Mouse (Mus musculus): Measurements from ENCODE around the gene Oprm1. TPM values are rescaled to one million over a fixed set of nuclear protein-coding genes. Genes with fewer than 3 reads are reported as not detected.
"Not testable (repeated sequence)": the region's sequence is repeated elsewhere in the genome, so short reads cannot be mapped to it uniquely, and the experiment has no call there.

Oprm1 gene
- polyA plus RNA-seq, 1 experiment from 2014 or later, result 0.08 TPM

DNA sequence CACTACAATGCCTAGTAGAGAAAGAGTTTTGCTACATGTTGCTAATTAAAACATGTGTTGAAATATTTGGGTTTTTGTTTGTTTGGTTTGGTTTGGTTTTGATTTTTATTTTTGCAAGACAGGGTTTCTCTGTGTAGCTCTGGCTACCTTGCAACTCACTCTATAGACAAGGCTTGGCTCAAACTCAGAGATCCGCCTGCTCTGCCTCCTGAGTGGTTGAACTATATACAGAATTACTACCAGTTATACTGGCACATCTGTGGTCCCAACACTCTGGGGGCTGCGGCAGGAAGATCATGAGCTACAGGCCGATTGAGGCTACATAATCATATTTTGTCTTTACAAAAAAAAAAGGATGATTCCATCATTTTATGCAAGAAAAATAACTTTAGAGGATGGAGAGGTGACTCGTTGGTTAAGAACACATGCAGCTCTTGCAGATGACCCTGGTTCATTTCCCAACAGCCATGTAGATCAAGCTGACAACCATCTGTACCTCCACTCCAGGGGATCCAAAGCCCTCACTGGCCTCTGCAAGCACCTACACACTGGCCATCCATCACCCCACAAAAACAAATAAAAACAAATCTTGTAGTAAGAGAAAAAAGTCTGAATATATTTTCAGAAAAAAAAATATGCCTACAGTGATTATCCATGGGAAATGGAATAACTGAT, 240.4 kb downstream of the Oprm1 start:
- WGBS, result 87% methylated on average over 4 of the region's 4 CpGs
- H3K4me1 ChIP-seq (replicated peaks; ENCODE audit: control insufficient read depth, insufficient read depth, low read length), result no peaks in the 10 kb centered on the region

GRCm38 (mm10) chr10:6999355-6999754, 241.0 kb downstream of the Oprm1 start:
- ATAC-seq (replicated peaks; ENCODE audit: low FRiP score) (no peak), DNase-seq (ENCODE audit: low spot score) (no peak)
- no peaks in the 10 kb centered on the region for H3K36me3 ChIP-seq (ENCODE audit: control insufficient read depth, insufficient read depth, low read length)
- H3K4me2 ChIP-seq, result no peak overlapping the region
- 82% methylated on average over 3 of the region's 3 CpGs for WGBS
- no peaks in the 10 kb centered on the region for H3K9me3 ChIP-seq (ENCODE audit: control insufficient read depth, low read length)
- no peaks in the 10 kb centered on the region for H3K27me3 ChIP-seq (replicated peaks; ENCODE audit: control insufficient read depth, insufficient read depth, low read length)
- H3K4me1 ChIP-seq (replicated peaks; ENCODE audit: control insufficient read depth, insufficient read depth, low read length), result no peaks in the 10 kb centered on the region
- H3K27ac ChIP-seq (ENCODE audit: low read depth, low read length), result no peak overlapping the region
- no peak overlapping the region for H3K9ac ChIP-seq (ENCODE audit: low read depth, low read length)
- no peak overlapping the region for H3K4me3 ChIP-seq (ENCODE audit: low read depth, low read length)

More for the DNA sequence above, 240.4 kb downstream of the Oprm1 start:
- Histone ChIP-seq H3K27ac (ENCODE audit: low read depth, low read length) (no peak overlapping the region), H3K27me3 (replicated peaks; ENCODE audit: control insufficient read depth, insufficient read depth, low read length) (no peaks in the 10 kb centered on the region), H3K4me3 (ENCODE audit: low read depth, low read length) (no peak overlapping the region), H3K36me3 (ENCODE audit: control insufficient read depth, insufficient read depth, low read length) (no peaks in the 10 kb centered on the region), H3K9me3 (ENCODE audit: control insufficient read depth, low read length) (no peaks in the 10 kb centered on the region), H3K9ac (ENCODE audit: low read depth, low read length) (no peak overlapping the region), H3K4me2 (no peak overlapping the region)
- ATAC-seq (replicated peaks; ENCODE audit: low FRiP score) (no peak), DNase-seq (ENCODE audit: low spot score) (no peak)

GRCm38 (mm10) chr10:7003898-7004297, 245.6 kb downstream of the Oprm1 start:
- H3K9ac ChIP-seq (ENCODE audit: low read depth, low read length); H3K36me3 ChIP-seq (ENCODE audit: control insufficient read depth, insufficient read depth, low read length); H3K4me2 ChIP-seq; H3K4me1 ChIP-seq (replicated peaks; ENCODE audit: control insufficient read depth, insufficient read depth, low read length); DNase-seq (ENCODE audit: low spot score); ATAC-seq (replicated peaks; ENCODE audit: low FRiP score); H3K27me3 ChIP-seq (replicated peaks; ENCODE audit: control insufficient read depth, insufficient read depth, low read length); H3K27ac ChIP-seq (ENCODE audit: low read depth, low read length); H3K4me3 ChIP-seq (ENCODE audit: low read depth, low read length); H3K9me3 ChIP-seq (ENCODE audit: control insufficient read depth, low read length): not testable (repeated sequence)

GRCm38 (mm10) chr10:7004980-7005538, 246.8 kb downstream of the Oprm1 start:
- no peak for DNase-seq (ENCODE audit: low spot score)
- H3K27ac ChIP-seq (ENCODE audit: low read depth, low read length), result no peak overlapping the region
- no peak overlapping the region for H3K9ac ChIP-seq (ENCODE audit: low read depth, low read length)
- no peaks in the 10 kb centered on the region for H3K9me3 ChIP-seq (ENCODE audit: control insufficient read depth, low read length)
- H3K4me2 ChIP-seq, result no peak overlapping the region
- no peaks in the 10 kb centered on the region for H3K4me1 ChIP-seq (replicated peaks; ENCODE audit: control insufficient read depth, insufficient read depth, low read length)
- ATAC-seq (replicated peaks; ENCODE audit: low FRiP score), result no peak
- no peak overlapping the region for H3K4me3 ChIP-seq (ENCODE audit: low read depth, low read length)
- no peaks in the 10 kb centered on the region for H3K27me3 ChIP-seq (replicated peaks; ENCODE audit: control insufficient read depth, insufficient read depth, low read length)
- no peaks in the 10 kb centered on the region for H3K36me3 ChIP-seq (ENCODE audit: control insufficient read depth, insufficient read depth, low read length)
- 63% methylated on average over 5 of the region's 5 CpGs for WGBS

DNA sequence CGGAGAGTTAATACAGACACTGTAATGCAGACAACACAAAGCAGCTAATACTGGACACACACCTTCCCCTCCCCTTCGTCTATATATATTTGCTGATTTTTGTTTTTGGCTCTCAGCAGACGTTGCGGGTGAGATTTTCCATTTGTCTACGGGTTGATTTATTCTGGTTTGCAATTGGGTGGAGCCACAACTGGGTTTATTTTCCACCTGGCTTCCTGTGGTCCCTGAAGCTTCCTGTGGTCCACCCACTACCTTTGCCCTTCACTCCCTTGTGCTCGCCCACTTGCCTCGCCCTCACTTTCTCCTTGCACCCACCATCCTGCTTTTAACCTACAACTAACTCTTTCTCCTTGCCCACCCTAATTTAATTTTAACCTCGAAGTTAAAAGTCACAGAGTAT, 252.2 kb downstream of the Oprm1 start:
- no peaks in the 10 kb centered on the region for H3K36me3 ChIP-seq (ENCODE audit: control insufficient read depth, insufficient read depth, low read length)
- no peaks in the 10 kb centered on the region for H3K27me3 ChIP-seq (replicated peaks; ENCODE audit: control insufficient read depth, insufficient read depth, low read length)
- no peak overlapping the region for H3K9ac ChIP-seq (ENCODE audit: low read depth, low read length)
- no peaks in the 10 kb centered on the region for H3K4me1 ChIP-seq (replicated peaks; ENCODE audit: control insufficient read depth, insufficient read depth, low read length)
- ATAC-seq (replicated peaks; ENCODE audit: low FRiP score) (no peak), DNase-seq (ENCODE audit: low spot score) (no peak)
- H3K4me3 ChIP-seq (ENCODE audit: low read depth, low read length), result no peak overlapping the region
- no peaks in the 10 kb centered on the region for H3K9me3 ChIP-seq (ENCODE audit: control insufficient read depth, low read length)
- 72% methylated on average over 8 of the region's 8 CpGs for whole genome bisulfite sequencing
- no peak overlapping the region for H3K4me2 ChIP-seq
- H3K27ac ChIP-seq (ENCODE audit: low read depth, low read length), result no peak overlapping the region

GRCm38 (mm10) chr10:7015199-7015598, 256.9 kb downstream of the Oprm1 start:
- no peaks in the 10 kb centered on the region for H3K4me1 ChIP-seq (replicated peaks; ENCODE audit: control insufficient read depth, insufficient read depth, low read length)
- H3K27ac ChIP-seq (ENCODE audit: low read depth, low read length), result no peak overlapping the region
- H3K9me3 ChIP-seq (ENCODE audit: control insufficient read depth, low read length), result no peaks in the 10 kb centered on the region
- H3K27me3 ChIP-seq (replicated peaks; ENCODE audit: control insufficient read depth, insufficient read depth, low read length), result no peaks in the 10 kb centered on the region
- no peak for ATAC-seq (replicated peaks; ENCODE audit: low FRiP score)
- no peaks in the 10 kb centered on the region for H3K36me3 ChIP-seq (ENCODE audit: control insufficient read depth, insufficient read depth, low read length)
- H3K4me2 ChIP-seq, result no peak overlapping the region
- no peak overlapping the region for H3K9ac ChIP-seq (ENCODE audit: low read depth, low read length)
- no peak overlapping the region for H3K4me3 ChIP-seq (ENCODE audit: low read depth, low read length)
- 33% methylated on average over 1 of the region's 1 CpGs for WGBS
- no peak for DNase-seq (ENCODE audit: low spot score)

DNA sequence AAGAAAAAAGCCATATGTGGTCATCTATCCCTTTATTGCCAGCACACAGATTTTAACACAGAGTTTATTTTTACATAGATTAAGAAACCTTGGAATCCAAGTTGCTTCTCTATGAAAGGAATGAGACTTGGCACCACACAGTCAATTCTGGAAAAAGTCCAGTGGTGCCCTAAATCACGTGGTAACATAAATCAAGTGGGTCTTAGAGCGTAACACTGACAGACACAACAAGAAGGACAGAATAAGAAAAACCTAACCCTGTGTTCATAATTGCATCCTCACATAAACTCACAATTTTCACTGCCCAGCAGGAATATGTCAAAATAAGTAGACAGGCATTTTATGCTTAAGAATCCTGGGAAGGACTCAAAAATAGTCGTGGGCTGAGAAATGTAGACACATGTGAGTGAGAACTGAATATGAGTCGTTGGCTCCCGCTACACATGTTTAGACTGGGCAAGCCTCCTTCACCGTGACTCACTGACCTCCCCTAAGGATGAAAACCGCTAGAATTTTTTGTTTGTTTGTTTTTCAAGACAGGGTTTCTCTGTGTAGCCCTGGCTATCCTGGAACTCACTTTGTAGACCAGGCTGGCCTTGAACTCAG, 261.6 kb downstream of the Oprm1 start:
- DNase-seq (ENCODE audit: low spot score), result no peak
- H3K4me1 ChIP-seq (replicated peaks; ENCODE audit: control insufficient read depth, insufficient read depth, low read length), result no peaks in the 10 kb centered on the region
- no peaks in the 10 kb centered on the region for H3K36me3 ChIP-seq (ENCODE audit: control insufficient read depth, insufficient read depth, low read length)
- no peaks in the 10 kb centered on the region for H3K9me3 ChIP-seq (ENCODE audit: control insufficient read depth, low read length)
- no peaks in the 10 kb centered on the region for H3K27me3 ChIP-seq (replicated peaks; ENCODE audit: control insufficient read depth, insufficient read depth, low read length)
- 74% methylated on average over 7 of the region's 7 CpGs for WGBS
- H3K4me3 ChIP-seq (ENCODE audit: low read depth, low read length), result no peak overlapping the region
- no peak for ATAC-seq (replicated peaks; ENCODE audit: low FRiP score)
- no peak overlapping the region for H3K4me2 ChIP-seq
- H3K27ac ChIP-seq (ENCODE audit: low read depth, low read length), result no peak overlapping the region
- H3K9ac ChIP-seq (ENCODE audit: low read depth, low read length), result no peak overlapping the region

GRCm38 (mm10) chr10:7020551-7020950, 262.2 kb downstream of the Oprm1 start:
- no peak overlapping the region for H3K9ac ChIP-seq (ENCODE audit: low read depth, low read length)
- 88% methylated on average over 9 of the region's 9 CpGs for WGBS
- no peak overlapping the region for H3K27ac ChIP-seq (ENCODE audit: low read depth, low read length)
- H3K9me3 ChIP-seq (ENCODE audit: control insufficient read depth, low read length), result no peaks in the 10 kb centered on the region
- H3K36me3 ChIP-seq (ENCODE audit: control insufficient read depth, insufficient read depth, low read length), result no peaks in the 10 kb centered on the region
- H3K4me1 ChIP-seq (replicated peaks; ENCODE audit: control insufficient read depth, insufficient read depth, low read length), result no peaks in the 10 kb centered on the region
- no peak for DNase-seq (ENCODE audit: low spot score)
- no peak overlapping the region for H3K4me2 ChIP-seq
- ATAC-seq (replicated peaks; ENCODE audit: low FRiP score), result no peak
- no peak overlapping the region for H3K4me3 ChIP-seq (ENCODE audit: low read depth, low read length)
- H3K27me3 ChIP-seq (replicated peaks; ENCODE audit: control insufficient read depth, insufficient read depth, low read length), result no peaks in the 10 kb centered on the region

DNA sequence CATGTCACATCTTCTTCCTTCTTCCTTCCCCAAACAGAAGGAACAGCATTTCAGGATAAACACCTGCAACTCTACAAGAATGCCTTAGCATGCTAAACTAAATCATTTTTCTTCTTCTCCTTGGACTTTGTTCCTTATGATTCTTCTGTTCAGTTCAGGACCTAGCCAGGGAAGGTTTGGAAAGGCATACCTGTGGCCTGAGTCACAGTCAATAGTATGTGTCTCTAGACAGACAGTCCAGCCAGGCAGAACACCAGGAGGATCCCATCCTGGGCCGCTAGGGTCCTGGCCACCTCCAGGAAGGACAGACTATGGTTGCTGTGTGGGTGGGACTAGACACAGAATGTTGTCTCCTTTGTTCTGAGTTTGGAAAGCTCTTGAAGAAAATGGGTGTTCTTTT, 266.7 kb downstream of the Oprm1 start:
- H3K9me3 ChIP-seq (ENCODE audit: control insufficient read depth, low read length), result no peaks in the 10 kb centered on the region
- no peak for ATAC-seq (replicated peaks; ENCODE audit: low FRiP score)
- H3K27ac ChIP-seq (ENCODE audit: low read depth, low read length), result no peak overlapping the region
- H3K36me3 ChIP-seq (ENCODE audit: control insufficient read depth, insufficient read depth, low read length), result no peaks in the 10 kb centered on the region
- no peaks in the 10 kb centered on the region for H3K27me3 ChIP-seq (replicated peaks; ENCODE audit: control insufficient read depth, insufficient read depth, low read length)
- H3K4me3 ChIP-seq (ENCODE audit: low read depth, low read length), result no peak overlapping the region
- H3K4me2 ChIP-seq, result no peak overlapping the region
- 73% methylated on average over 1 of the region's 1 CpGs for WGBS
- no peaks in the 10 kb centered on the region for H3K4me1 ChIP-seq (replicated peaks; ENCODE audit: control insufficient read depth, insufficient read depth, low read length)
- H3K9ac ChIP-seq (ENCODE audit: low read depth, low read length), result no peak overlapping the region
- DNase-seq (ENCODE audit: low spot score), result no peak

Measured in liver, embryonic 11.5 days (tissue).